Mouse (Mus musculus) liver, postnatal 0 days (tissue): ENCODE data around the gene Lcp1.

Experiments used
- CTCF ChIP-seq: sonication (generic); IDR thresholded peaks from 2 replicates; pipeline ENCODE4 v1.5.1; 2016; ENCODE audit warnings: antibody characterized with exemption, low read depth
- EP300 ChIP-seq: IDR thresholded peaks from 2 replicates; pipeline ENCODE4 v1.6.1; 2016; ENCODE audit warnings: antibody characterized with exemption, low read depth, mild to moderate bottlenecking

DNA sequence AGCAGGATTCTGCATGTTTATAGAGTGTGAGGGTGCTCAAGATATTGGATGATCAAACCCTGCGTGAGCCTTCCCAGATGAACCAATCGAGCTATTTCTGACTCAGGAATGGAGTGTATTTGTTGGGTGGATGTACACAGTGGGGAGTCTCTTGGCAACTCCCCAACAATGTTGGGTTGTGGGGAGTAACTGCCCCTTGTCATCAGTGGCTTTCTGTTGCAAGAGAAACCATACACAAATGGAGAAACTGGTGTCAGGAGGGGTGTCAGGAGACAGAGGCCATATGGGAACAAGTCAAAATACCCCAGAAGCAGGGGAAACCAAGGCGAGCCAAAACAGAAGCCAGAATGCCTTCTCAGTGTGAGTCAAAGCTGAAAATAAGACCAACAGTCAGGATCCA is 20.2 kb downstream of the Lcp1 start:
- TF ChIP-seq CTCF, result no peak
- TF ChIP-seq EP300, result no peak
